Mouse (Mus musculus) midbrain, embryonic 11.5 days (tissue): Measurements from ENCODE around the gene Gm4836. TPM values are rescaled to one million over a fixed set of nuclear protein-coding genes. Genes with fewer than 3 reads are reported as not detected.
"Not testable (repeated sequence)": the region's sequence is repeated elsewhere in the genome, so short reads cannot be mapped to it uniquely, and the experiment has no call there.

Experiments used
- ATAC-seq: fragments of 200-750 bp; cut with Nextera tagmentation; 2 replicates; pipeline ENCODE4 v1.8.0; 2017; ENCODE audit warnings: moderate TSS enrichment, moderate library complexity; ENCODE audit not compliant: low FRiP score
- DNase-seq: peaks from one replicate; pipeline ENCODE4 v3.0.0; 2015; ENCODE audit warnings: low spot score; ENCODE audit errors: missing footprints
- H3K27ac ChIP-seq: fragments of 300-500 bp; sonication (generic); 2 replicates; pipeline ENCODE4 v1.5.1; 2014; ENCODE audit warnings: low read depth, low read length
- H3K27me3 ChIP-seq: fragments of 300-500 bp; sonication (generic); 2 replicates; pipeline ENCODE4 v1.6.1; 2014; ENCODE audit warnings: mild to moderate bottlenecking, low read length, moderate library complexity, mixed read lengths; ENCODE audit not compliant: control insufficient read depth, insufficient read depth
- H3K36me3 ChIP-seq: fragments of 300-500 bp; sonication (generic); 2 replicates; pipeline ENCODE4 v1.6.1; 2014; ENCODE audit warnings: mild to moderate bottlenecking, low read length, moderate library complexity, mixed read lengths; ENCODE audit not compliant: control insufficient read depth, insufficient read depth
- H3K4me1 ChIP-seq: fragments of 300-500 bp; sonication (generic); 2 replicates; pipeline ENCODE4 v1.6.1; 2014; ENCODE audit warnings: low read length; ENCODE audit not compliant: control insufficient read depth, insufficient read depth
- H3K4me2 ChIP-seq: fragments of 300-500 bp; sonication (generic); 2 replicates; pipeline ENCODE4 v1.6.1; 2014; ENCODE audit warnings: mild to moderate bottlenecking, moderate library complexity
- H3K4me3 ChIP-seq: fragments of 300-500 bp; sonication (generic); 2 replicates; pipeline ENCODE4 v1.5.1; 2014; ENCODE audit warnings: low read depth, low read length
- H3K9ac ChIP-seq: fragments of 300-500 bp; sonication (generic); 2 replicates; pipeline ENCODE4 v1.6.1; 2014; ENCODE audit warnings: low read length
- H3K9me3 ChIP-seq: fragments of 300-500 bp; sonication (generic); 2 replicates; pipeline ENCODE4 v1.6.1; 2016; ENCODE audit warnings: low read length; ENCODE audit not compliant: control insufficient read depth
- WGBS: fragments of 180-500 bp; shearing (Covaris S2); extraction: QIAGEN DNeasy Blood & Tissue Kit; methylation state at CpG from one replicate; pipeline ENCODE4 v1.1.7; 2014; 5-methylcytosine and 5-hydroxymethylcytosine counted together
- polyA plus RNA-seq: library from polyadenylated mRNA; unstranded; fragments of >200 nt; fragmentation: Nextera tagmentation; extraction: Ambion mirVana; gene quantifications from 2 replicates; pipeline ENCODE4 v1.2.1, GENCODE M21; 2014

Gene Gm4836
- polyA plus RNA-seq = not detected in 2 replicates

- not testable (repeated sequence) for H3K4me1 ChIP-seq, H3K27ac ChIP-seq, H3K36me3 ChIP-seq, H3K4me3 ChIP-seq, DNase-seq, H3K27me3 ChIP-seq, H3K9me3 ChIP-seq, H3K4me2 ChIP-seq, ATAC-seq, H3K9ac ChIP-seq
- no CpG with 5 or more reads among the region's 6 CpGs for WGBS
These were observed at the start of gene Gm4836 for GRCm38 (mm10) chrX:28293532-28293931. Gene Gm4836 (minus strand): TSS chrX:28293632.
